Mouse (Mus musculus) heart, postnatal 0 days (tissue): ENCODE results near the gene Rpl9-ps1.

Experiments
- CTCF ChIP-seq: IDR thresholded peaks from 2 replicates; pipeline ENCODE4 v1.5.1; 2016; ENCODE audit warnings: antibody characterized with exemption, control low read depth, low read depth
- EP300 ChIP-seq: IDR thresholded peaks from 2 replicates; pipeline ENCODE4 v1.6.1; 2016; ENCODE audit warnings: antibody characterized with exemption, low read depth

- TF ChIP-seq CTCF = no peak
- TF ChIP-seq EP300 = no peak
Measured at GRCm38 (mm10) chr11:83619037-83619436, 26.4 kb downstream of the Rpl9-ps1 start.
